Comparison of ENCODE assay signal across 10 mouse cellular contexts in genomic region chr5:142926940-142927228, GRCm38 (mm10). TPM values are rescaled to one million over a fixed set of nuclear protein-coding genes. Genes with fewer than 3 reads are reported as not detected.
DNase-seq lines count a peak whose midpoint lies in the region; ATAC-seq and TF ChIP-seq lines count a peak whose summit lies in the region.
"Had no signal": no experiment of that assay in that cellular context is flagged by ENCODE, and none has a peak within 500 bp of the region (broad histone marks: within the 10 kb centered on the region; RNA-seq: fewer than 3 reads in every experiment).

No protein-coding gene starts in this region.

- no peak for DNase-seq in hindbrain, embryonic 11.5 days (ENCODE audit: low spot score)
- peak; percentile 51 for DNase-seq in CD4-positive helper T cell, adult 2 months (ENCODE audit: low read depth, low spot score)
- no peak for DNase-seq in G1E (ENCODE audit: low spot score)
- DNase-seq in right cerebral cortex, postnatal 4 days = no peak
- DNase-seq in forebrain, postnatal 0 days = no peak
- no peak for DNase-seq in retina, postnatal 1 day

- no peak overlapping the region for H3K4me2 ChIP-seq in hindbrain, embryonic 15.5 days
- H3K4me2 ChIP-seq in hindbrain, embryonic 11.5 days (replicated peaks; ENCODE audit: low read depth, low read length) = no peak overlapping the region
- H3K4me2 ChIP-seq in intestine, postnatal 0 days (replicated peaks; ENCODE audit: low read depth) = no peak overlapping the region
- no peak overlapping the region for H3K4me2 ChIP-seq in forebrain, postnatal 0 days (ENCODE audit: low read depth)

- TF ChIP-seq CTCF in G1E (IDR thresholded peaks at IDR 0.05; ENCODE audit: low read depth, low read length) = no peak
- no peak for TF ChIP-seq CTCF in intestine, postnatal 0 days (IDR thresholded peaks at IDR 0.05; ENCODE audit: low read depth)
- no peak for TF ChIP-seq CTCF in forebrain, postnatal 0 days (IDR thresholded peaks at IDR 0.05; ENCODE audit: low read depth)

- no peaks in the 10 kb centered on the region for H3K36me3 ChIP-seq in hindbrain, embryonic 15.5 days
- H3K36me3 ChIP-seq in hindbrain, embryonic 11.5 days (ENCODE audit: control insufficient read depth, insufficient read depth, low read length) = no peaks in the 10 kb centered on the region
- peaks cover 3% of the 10 kb centered on the region for H3K36me3 ChIP-seq in G1E (replicated peaks)
- H3K36me3 ChIP-seq in intestine, postnatal 0 days (ENCODE audit: control insufficient read depth, insufficient read depth) = no peaks in the 10 kb centered on the region
- H3K36me3 ChIP-seq in forebrain, postnatal 0 days (ENCODE audit: insufficient read depth) = no peaks in the 10 kb centered on the region

- H3K4me1 ChIP-seq in hindbrain, embryonic 15.5 days (replicated peaks) = peaks cover 10% of the 10 kb centered on the region
- peaks cover 2% of the 10 kb centered on the region; the same call in 1 of the 2 replicates for H3K4me1 ChIP-seq in hindbrain, embryonic 11.5 days (replicated peaks; ENCODE audit: control insufficient read depth, insufficient read depth, low read length)
- H3K4me1 ChIP-seq in G1E (ENCODE audit: insufficient read depth, low read depth, low read length) = peaks cover 88% of the 10 kb centered on the region
- peaks cover 17% of the 10 kb centered on the region for H3K4me1 ChIP-seq in intestine, postnatal 0 days (replicated peaks; ENCODE audit: control insufficient read depth, insufficient read depth, low read length)
- H3K4me1 ChIP-seq in forebrain, postnatal 0 days (ENCODE audit: insufficient read depth) = 0 out of 2 replicates have a peak, but pooled peaks cover 5% of the 10 kb centered on the region

- no peak overlapping the region for H3K9ac ChIP-seq in hindbrain, embryonic 15.5 days
- H3K9ac ChIP-seq in hindbrain, embryonic 11.5 days (ENCODE audit: low read depth, low read length) = no peak overlapping the region
- H3K9ac ChIP-seq in intestine, postnatal 0 days (ENCODE audit: low read depth, low read length) = no peak overlapping the region
- H3K9ac ChIP-seq in forebrain, postnatal 0 days = no peak overlapping the region

- H3K9me3 ChIP-seq in hindbrain, embryonic 15.5 days = no peaks in the 10 kb centered on the region
- no peaks in the 10 kb centered on the region for H3K9me3 ChIP-seq in hindbrain, embryonic 11.5 days (ENCODE audit: control insufficient read depth, low read length)
- no peaks in the 10 kb centered on the region; the same call in 1 of the 2 replicates for H3K9me3 ChIP-seq in G1E (replicated peaks)
- no peaks in the 10 kb centered on the region for H3K9me3 ChIP-seq in intestine, postnatal 0 days (ENCODE audit: control insufficient read depth)
- no peaks in the 10 kb centered on the region for H3K9me3 ChIP-seq in forebrain, postnatal 0 days (ENCODE audit: low read length)

- H3K27me3 ChIP-seq in hindbrain, embryonic 15.5 days = peaks cover 3% of the 10 kb centered on the region; the same call in 1 of the 2 replicates
- no peaks in the 10 kb centered on the region; the same call in 1 of the 2 replicates for H3K27me3 ChIP-seq in hindbrain, embryonic 11.5 days (ENCODE audit: control insufficient read depth, insufficient read depth, low read length)
- H3K27me3 ChIP-seq in G1E (ENCODE audit: insufficient read depth, low read length) = no peaks in the 10 kb centered on the region
- no peaks in the 10 kb centered on the region for H3K27me3 ChIP-seq in intestine, postnatal 0 days (replicated peaks; ENCODE audit: control insufficient read depth, insufficient read depth, low read length)
- no peaks in the 10 kb centered on the region for H3K27me3 ChIP-seq in forebrain, postnatal 0 days (ENCODE audit: insufficient read depth, low read length)
- H3K27me3 ChIP-seq: Patski had no signal

- H3K4me3 ChIP-seq in hindbrain, embryonic 15.5 days = no peak overlapping the region
- no peak overlapping the region for H3K4me3 ChIP-seq in hindbrain, embryonic 11.5 days (ENCODE audit: low read depth, low read length)
- H3K4me3 ChIP-seq in G1E (ENCODE audit: low read depth, low read length) = peak overlapping the region; percentile 61; the same call in 1 of the 2 replicates
- no peak overlapping the region for H3K4me3 ChIP-seq in intestine, postnatal 0 days (ENCODE audit: low read depth, low read length)
- H3K4me3 ChIP-seq in forebrain, postnatal 0 days (ENCODE audit: low read depth, low read length) = no peak overlapping the region

- ATAC-seq in hindbrain, embryonic 15.5 days (ENCODE audit: low FRiP score, low read depth) = no peak
- no peak for ATAC-seq in hindbrain, embryonic 11.5 days (ENCODE audit: low FRiP score)
- no peak for ATAC-seq in G1E (ENCODE audit: extremely low read depth, insufficient number of reproducible peaks, low FRiP score, poor library complexity, severe bottlenecking)
- ATAC-seq in intestine, postnatal 0 days = no peak
- no peak for ATAC-seq in forebrain, postnatal 0 days
- ATAC-seq: Patski had no signal

- WGBS in hindbrain, embryonic 15.5 days = 49% methylated on average over 3 of the region's 3 CpGs
- WGBS in hindbrain, embryonic 11.5 days = 48% methylated on average over 3 of the region's 3 CpGs
- WGBS in intestine, postnatal 0 days = 48% methylated on average over 3 of the region's 3 CpGs
- 67% methylated on average over 3 of the region's 3 CpGs for WGBS in forebrain, postnatal 0 days

- peak overlapping the region; percentile 22; the same call in 1 of the 2 replicates for H3K27ac ChIP-seq in hindbrain, embryonic 15.5 days (replicated peaks)
- H3K27ac ChIP-seq in hindbrain, embryonic 11.5 days (ENCODE audit: low read depth, low read length) = no peak overlapping the region
- peak overlapping the region; percentile 70 for H3K27ac ChIP-seq in intestine, postnatal 0 days (ENCODE audit: low read depth, low read length)
- H3K27ac ChIP-seq in forebrain, postnatal 0 days (ENCODE audit: low read depth, low read length) = no peak overlapping the region

RNA-seq across cellular contexts. Expression of gene Actb, which starts 20.3 kb away (rescaled TPM):
- 13,458 and 13,965 TPM in 2 replicates for polyA plus RNA-seq in hindbrain, embryonic 15.5 days (2015; fragmentation: Nextera tagmentation; extraction: Ambion mirVana)
- 15,671 and 16,656 TPM in 2 replicates for polyA plus RNA-seq in hindbrain, embryonic 11.5 days (2014; fragmentation: Nextera tagmentation; extraction: Ambion mirVana)
- 5,110 and 5,465 TPM in 2 replicates for total RNA-seq in G1E (2014; fragmentation: Nextera tagmentation)
- total RNA-seq in G1E (2017) = 4,783 and 4,919 TPM in 2 replicates
- 1,879 and 3,214 TPM in 2 replicates for polyA plus RNA-seq in G1E (2012)
- 22,808 and 23,070 TPM in 2 replicates for polyA plus RNA-seq in intestine, postnatal 0 days (2015; fragmentation: Nextera tagmentation; extraction: Ambion mirVana)
- total RNA-seq in forebrain, postnatal 0 days (2014; rRNA removed) = 5,288 and 5,744 TPM in 2 replicates
- polyA plus RNA-seq in forebrain, postnatal 0 days (2015; fragmentation: Nextera tagmentation; extraction: Ambion mirVana) = 19,349 and 21,354 TPM in 2 replicates

RNA-seq across cellular contexts. Expression of gene Fbxl18, which starts 31.7 kb away (rescaled TPM):
- polyA plus RNA-seq in hindbrain, embryonic 15.5 days (2015; fragmentation: Nextera tagmentation; extraction: Ambion mirVana) = 30.3 and 33.3 TPM in 2 replicates
- polyA plus RNA-seq in hindbrain, embryonic 11.5 days (2014; fragmentation: Nextera tagmentation; extraction: Ambion mirVana) = 12.1 and 14.5 TPM in 2 replicates
- 10.8 and 16.2 TPM in 2 replicates for total RNA-seq in G1E (2014; fragmentation: Nextera tagmentation)
- total RNA-seq in G1E (2017) = 4.6 and 5.5 TPM in 2 replicates
- polyA plus RNA-seq in G1E (2012) = 14.8 and 21.3 TPM in 2 replicates
- 5.6 and 6.2 TPM in 2 replicates for polyA plus RNA-seq in intestine, postnatal 0 days (2015; fragmentation: Nextera tagmentation; extraction: Ambion mirVana)
- 24.9 and 38.0 TPM in 2 replicates for total RNA-seq in forebrain, postnatal 0 days (2014; rRNA removed)
- 14.9 and 27.0 TPM in 2 replicates for polyA plus RNA-seq in forebrain, postnatal 0 days (2015; fragmentation: Nextera tagmentation; extraction: Ambion mirVana)

RNA-seq across cellular contexts. Expression of gene Fscn1, which starts 33.3 kb away (rescaled TPM):
- polyA plus RNA-seq in hindbrain, embryonic 15.5 days (2015; fragmentation: Nextera tagmentation; extraction: Ambion mirVana) = 488 and 506 TPM in 2 replicates
- polyA plus RNA-seq in hindbrain, embryonic 11.5 days (2014; fragmentation: Nextera tagmentation; extraction: Ambion mirVana) = 570 and 615 TPM in 2 replicates
- total RNA-seq in G1E (2014; fragmentation: Nextera tagmentation) = not detected in 2 replicates
- 0.99 TPM in 1 of 2 replicates, not detected in the other for total RNA-seq in G1E (2017)
- 0.06 TPM in 1 of 2 replicates, not detected in the other for polyA plus RNA-seq in G1E (2012)
- polyA plus RNA-seq in intestine, postnatal 0 days (2015; fragmentation: Nextera tagmentation; extraction: Ambion mirVana) = 36.5 and 37.1 TPM in 2 replicates
- 394 and 457 TPM in 2 replicates for total RNA-seq in forebrain, postnatal 0 days (2014; rRNA removed)
- polyA plus RNA-seq in forebrain, postnatal 0 days (2015; fragmentation: Nextera tagmentation; extraction: Ambion mirVana) = 522 and 558 TPM in 2 replicates
- total RNA-seq: neutrophil, adult 5-6 weeks had no signal

Comparison
In these comparisons a context has a peak if more than half of its experiments do, and no peak if none do; other contexts are left out.
1. H3K27ac ChIP-seq: peak in hindbrain, embryonic 15.5 days (single experiment) and intestine, postnatal 0 days (single experiment); none in hindbrain, embryonic 11.5 days (single experiment) and forebrain, postnatal 0 days (single experiment).
2. RNA of gene Fscn1, which starts 33.3 kb away (polyA plus RNA-seq): 570 to 615 TPM in hindbrain, embryonic 11.5 days, 522 to 558 TPM in forebrain, postnatal 0 days, 488 to 506 TPM in hindbrain, embryonic 15.5 days and 36.5 to 37.1 TPM in intestine, postnatal 0 days; 0.06 TPM in G1E; every median in the first group is over 10 times any median in the second.